In genomic region chr13:43530129-43530831, GRCm38 (mm10) we compare ENCODE assay signal across 8 mouse cellular contexts. TPM values are rescaled to one million over a fixed set of nuclear protein-coding genes. Genes with fewer than 3 reads are reported as not detected.
DNase-seq lines count a peak whose midpoint lies in the region; ATAC-seq and TF ChIP-seq lines count a peak whose summit lies in the region.

No protein-coding gene starts in this region.

- H3K27me3 ChIP-seq in forebrain, embryonic 12.5 days: peaks cover 16% of the 10 kb centered on the region; the same call in 1 of the 2 replicates

- H3K9ac ChIP-seq in forebrain, embryonic 12.5 days: no peak overlapping the region; the same call in 1 of the 2 replicates

- no peak for ATAC-seq in forebrain, embryonic 12.5 days (ENCODE audit: low FRiP score)

- no peak for TF ChIP-seq CTCF in layer of hippocampus, adult 2 months (conservative IDR thresholded peaks at IDR 0.05)

- H3K4me1 ChIP-seq in forebrain, embryonic 12.5 days: peaks cover 49% of the 10 kb centered on the region

- H3K36me3 ChIP-seq in forebrain, embryonic 12.5 days (replicated peaks): no peaks in the 10 kb centered on the region

- H3K27ac ChIP-seq in layer of hippocampus, adult 2 months: peak overlapping the region; percentile 63
- H3K27ac ChIP-seq in forebrain, embryonic 12.5 days: peak overlapping the region; percentile 95

- peak overlapping the region; percentile 43 for H3K4me2 ChIP-seq in forebrain, embryonic 12.5 days

- intact Hi-C loops in left cerebral cortex, postnatal 14 days (cut with DNase I): loop anchor here (5.0 kb wide), 1 partner anchor 48 kb away; the partner anchor contains the start of gene Ranbp9

- 44% methylated on average over 14 of the region's 14 CpGs for WGBS in forebrain, embryonic 12.5 days

- H3K9me3 ChIP-seq in forebrain, embryonic 12.5 days: 0 out of 2 replicates have a peak, but pooled peaks cover 4% of the 10 kb centered on the region

- no peak overlapping the region; the same call in 1 of the 2 replicates for H3K4me3 ChIP-seq in layer of hippocampus, adult 2 months
- no peak overlapping the region for H3K4me3 ChIP-seq in forebrain, embryonic 12.5 days (replicated peaks)

- DNase-seq in layer of hippocampus, adult 2 months (ENCODE audit: low spot score in 2 of 2): peak in 1 of 2 experiments; percentile 26
- DNase-seq in layer of hippocampus, adult 9-10 months (ENCODE audit: low spot score): no peak
- DNase-seq in left cerebral cortex, postnatal 14 days (ENCODE audit: low spot score in 2 of 2): peak; percentile 71 to 88
- DNase-seq in right cerebral cortex, adult 18-20 months: peak; percentile 81
- no peak for DNase-seq in kidney, adult 9 months
- no peak for DNase-seq in spleen, postnatal 36 days (ENCODE audit: low spot score in 2 of 2)
- DNase-seq in T-cell, adult 2 months (ENCODE audit: low spot score): no peak

RNA-seq across cellular contexts. Expression of gene Mcur1, which starts 29.7 kb away (rescaled TPM):
- 10 to 100 TPM; 20.6 to 25.6 TPM for total RNA-seq in layer of hippocampus, adult 2 months (2021)
- 11.7 and 11.8 TPM in 2 replicates for polyA plus RNA-seq in forebrain, embryonic 12.5 days (2016; fragmentation: Nextera tagmentation; extraction: Ambion mirVana)
- total RNA-seq in left cerebral cortex, postnatal 14 days (2021): 10 to 100 TPM; 12.5 to 14.6 TPM

RNA-seq across cellular contexts. Expression of gene Ranbp9, which starts 49.2 kb away (rescaled TPM):
- 10 to 100 TPM; 82.5 to 85.2 TPM for total RNA-seq in layer of hippocampus, adult 2 months (2021)
- 13.4 and 15.6 TPM in 2 replicates for polyA plus RNA-seq in forebrain, embryonic 12.5 days (2016; fragmentation: Nextera tagmentation; extraction: Ambion mirVana)
- 10 to 100 TPM; 84.1 to 87.9 TPM for total RNA-seq in left cerebral cortex, postnatal 14 days (2021)

Comparison
In these comparisons a context has a peak if more than half of its experiments do, and no peak if none do; other contexts are left out.
1. DNase-seq: peak in left cerebral cortex, postnatal 14 days (2 of 2) and right cerebral cortex, adult 18-20 months (single experiment); none in layer of hippocampus, adult 9-10 months (single experiment), kidney, adult 9 months (single experiment), spleen, postnatal 36 days (0 of 2) and T-cell, adult 2 months (single experiment).